Mouse (Mus musculus) yolk sac, embryonic 10.5 days (tissue): ENCODE measurements around the gene Ncln.

Experiments
- DNase-seq: peaks from one replicate; pipeline ENCODE4 v3.0.0-alpha.2; 2017; ENCODE audit warnings: low spot score

Gene Ncln

GRCm38 (mm10) chr10:81489941-81490340, 6.3 kb downstream of the Ncln start:
- no peak for DNase-seq

- DNase-seq: no peak
These were observed 8.1 kb downstream of the Ncln start for GRCm38 (mm10) chr10:81488081-81488480.

- no peak for DNase-seq
These were observed 9.7 kb downstream of the Ncln start for GRCm38 (mm10) chr10:81486496-81486895.

- DNase-seq: no peak
These were observed 10.6 kb downstream of the Ncln start for GRCm38 (mm10) chr10:81485479-81486018.

- DNase-seq: no peak
These were observed 11.1 kb downstream of the Ncln start for GRCm38 (mm10) chr10:81485060-81485449.

GRCm38 (mm10) chr10:81484441-81485059, 11.6 kb downstream of the Ncln start:
- DNase-seq: no peak

GRCm38 (mm10) chr10:81483983-81484382, 12.2 kb downstream of the Ncln start:
- no peak for DNase-seq

GRCm38 (mm10) chr10:81482533-81482889, 13.7 kb downstream of the Ncln start, which contains the start of gene Celf5:
Celf5 (minus strand) TSS chr10:81482709.
- no peak for DNase-seq

GRCm38 (mm10) chr10:81481605-81482532, 14.3 kb downstream of the Ncln start:
- no peak for DNase-seq

- DNase-seq: no peak
These were observed 21.7 kb downstream of the Ncln start for GRCm38 (mm10) chr10:81474461-81474860.

- no peak for DNase-seq
These were observed 23.2 kb downstream of the Ncln start for GRCm38 (mm10) chr10:81473003-81473451.

- no peak for DNase-seq
These were observed 23.7 kb downstream of the Ncln start for GRCm38 (mm10) chr10:81472403-81473002.

- DNase-seq: no peak
These were observed 25.7 kb downstream of the Ncln start for GRCm38 (mm10) chr10:81470454-81470853.

GRCm38 (mm10) chr10:81469253-81469652, 26.9 kb downstream of the Ncln start:
- no peak for DNase-seq

GRCm38 (mm10) chr10:81467670-81468235, 28.4 kb downstream of the Ncln start:
- no peak for DNase-seq

GRCm38 (mm10) chr10:81466881-81467280, 29.3 kb downstream of the Ncln start:
- DNase-seq: no peak

- no peak for DNase-seq
These were observed 30.1 kb downstream of the Ncln start for GRCm38 (mm10) chr10:81466066-81466465.

GRCm38 (mm10) chr10:81465265-81465645, 30.9 kb downstream of the Ncln start:
- no peak for DNase-seq

- DNase-seq: peak; percentile 55
These were observed 31.6 kb downstream of the Ncln start for GRCm38 (mm10) chr10:81464405-81465264.

- no peak for DNase-seq
These were observed 32.7 kb downstream of the Ncln start for GRCm38 (mm10) chr10:81463531-81463930.

GRCm38 (mm10) chr10:81462917-81463316, 33.3 kb downstream of the Ncln start:
- no peak for DNase-seq
